Mouse (Mus musculus) neutrophil, adult 5-6 weeks (primary cell): ENCODE results near the gene Zfy2. TPM values are rescaled to one million over a fixed set of nuclear protein-coding genes. Genes with fewer than 3 reads are reported as not detected.

Source experiments
- ATAC-seq: fragments of 151-379, 151-347 bp; 2 replicates; pipeline ENCODE4 v1.8.0; 2017; ENCODE audit warnings: mild to moderate bottlenecking, moderate TSS enrichment; ENCODE audit not compliant: insufficient number of reproducible peaks, poor library complexity, low FRiP score, severe bottlenecking; ENCODE audit errors: extremely low read depth
- total RNA-seq: library from RNA; stranded (forward); fragments of 200-1000 nt; gene quantifications from 2 replicates; pipeline ENCODE4 v1.2.3, GENCODE M21; 2017

Zfy2 gene
- not detected in 2 replicates for total RNA-seq

GRCm38 (mm10) chrY:2170309-2170708 is at the start of gene Zfy2:
Gene Zfy2 (minus strand): TSS chrY:2170409.
- ATAC-seq = no peak
